Mouse (Mus musculus) CH12.LX (cell line): ENCODE data around the gene Fbxw11.

Experiments
- BHLHE40 ChIP-seq: IDR thresholded peaks from 2 replicates; pipeline ENCODE4 v1.6.1; 2011; ENCODE audit warnings: mild to moderate bottlenecking, low read depth, low read length, improper control_type of control experiment
- CHD1 ChIP-seq: IDR thresholded peaks from 2 replicates; pipeline ENCODE4 v1.6.1; 2012; ENCODE audit warnings: low read depth, low read length, improper control_type of control experiment, inconsistent platforms
- CTCF ChIP-seq, 2 experiments: IDR thresholded peaks in 1 of 2; conservative IDR thresholded peaks in 1 of 2; 2 replicates each; pipeline ENCODE4 v1.5.1; 2011 to 2012; ENCODE audit warnings: low read depth in 2 of 2, low read length in 2 of 2, improper control_type of control experiment in 1 of 2, inconsistent platforms in 1 of 2, mild to moderate bottlenecking in 1 of 2, moderate library complexity in 1 of 2
- GABPA ChIP-seq: IDR thresholded peaks from 2 replicates; pipeline ENCODE4 v1.6.1; 2012; ENCODE audit warnings: low read depth, low read length, improper control_type of control experiment, inconsistent platforms; ENCODE audit not compliant: insufficient replicate concordance
- JUN ChIP-seq: IDR thresholded peaks from 2 replicates; pipeline ENCODE4 v1.6.1; 2011; ENCODE audit warnings: low read depth, mild to moderate bottlenecking, low read length, improper control_type of control experiment, moderate library complexity; ENCODE audit not compliant: insufficient read depth
- MAFK ChIP-seq: IDR thresholded peaks from 2 replicates; pipeline ENCODE4 v1.6.1; 2011; ENCODE audit warnings: low read length, improper control_type of control experiment; ENCODE audit not compliant: insufficient replicate concordance
- POLR2A ChIP-seq: IDR thresholded peaks from 2 replicates; pipeline ENCODE4 v1.6.1; 2011; ENCODE audit warnings: low read depth, mild to moderate bottlenecking, improper control_type of control experiment, low read length
- ZMIZ1 ChIP-seq: IDR thresholded peaks from 2 replicates; pipeline ENCODE4 v1.6.1; 2012; ENCODE audit warnings: low read depth, mild to moderate bottlenecking, inconsistent platforms, low read length, improper control_type of control experiment
- ZNF384 ChIP-seq: IDR thresholded peaks from 2 replicates; pipeline ENCODE4 v1.6.1; 2012; ENCODE audit warnings: low read depth, low read length, improper control_type of control experiment, inconsistent platforms

- TF ChIP-seq BHLHE40 = no peak
- no peak for TF ChIP-seq CHD1
- no peak for TF ChIP-seq CTCF (conservative IDR thresholded peaks at IDR 0.05 in 1 of 2, IDR thresholded peaks at IDR 0.05 in 1 of 2; ENCODE audit: low read depth in 2 of 2, low read length in 2 of 2)
- no peak for TF ChIP-seq JUN
- TF ChIP-seq ZNF384 = no peak
- TF ChIP-seq GABPA = no peak
- TF ChIP-seq ZMIZ1 = no peak
- no peak for TF ChIP-seq MAFK
- no peak for TF ChIP-seq POLR2A
Observed at GRCm38 (mm10) chr11:32794759-32795445, 152.4 kb downstream of the Fbxw11 start.
